Mouse (Mus musculus): ENCODE measurements around the gene Hmox2. TPM values are rescaled to one million over a fixed set of nuclear protein-coding genes. Genes with fewer than 3 reads are reported as not detected.

The Hmox2 gene
- total RNA-seq, 2 experiments from 2014 or later, result 74.1 to 74.5 TPM

GRCm38 (mm10) chr16:4778940-4779339, 52.8 kb downstream of the Hmox2 start:
- DNase-seq (ENCODE audit: low spot score in 2 of 2), result no peak

GRCm38 (mm10) chr16:4781524-4782196, 55.5 kb downstream of the Hmox2 start:
- DNase-seq (ENCODE audit: low spot score in 2 of 2), result peak; percentile 70 to 72

DNA sequence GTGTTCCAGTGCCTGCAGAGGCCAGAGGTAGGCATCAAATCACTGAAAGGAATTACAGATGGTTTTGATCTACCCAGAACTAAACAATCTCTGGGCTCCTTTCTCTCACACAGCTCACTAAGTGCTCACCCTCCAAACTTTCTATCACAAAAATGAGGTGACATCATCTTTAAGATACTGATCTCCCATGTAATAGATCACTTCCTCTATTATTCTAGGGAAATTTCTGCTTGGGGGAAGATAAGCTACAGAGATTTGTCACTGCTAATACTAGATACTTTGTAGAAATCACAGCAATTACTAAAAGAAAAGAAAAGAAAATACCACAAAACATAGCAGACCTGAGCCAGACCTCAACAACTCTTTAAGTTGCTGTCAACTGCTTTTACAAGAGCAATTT, 56.4 kb downstream of the Hmox2 start:
- no peak for DNase-seq (ENCODE audit: low spot score in 2 of 2)

DNA sequence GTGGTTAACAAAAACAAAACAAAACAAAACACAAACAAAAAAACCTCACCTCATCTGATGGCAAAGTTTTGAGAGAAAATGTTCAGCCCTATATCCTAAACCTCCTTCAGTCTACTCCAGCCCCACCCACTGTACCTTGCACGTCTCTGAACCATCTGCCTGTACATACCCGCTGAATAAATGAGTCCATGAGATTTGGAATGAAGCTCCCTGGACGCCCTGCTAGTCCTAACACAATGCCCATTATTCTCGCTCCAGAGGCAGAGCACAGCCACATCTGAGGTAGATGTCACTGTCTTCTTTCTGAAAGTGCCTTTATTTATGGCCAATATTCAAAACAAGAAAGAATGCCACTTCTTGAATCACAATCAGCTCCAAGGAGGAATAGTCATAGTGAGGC, 59.5 kb downstream of the Hmox2 start:
- no peak for DNase-seq (ENCODE audit: low spot score in 2 of 2)

GRCm38 (mm10) chr16:4788176-4788575, 62.0 kb downstream of the Hmox2 start:
- DNase-seq (ENCODE audit: low spot score in 2 of 2), result no peak

DNA sequence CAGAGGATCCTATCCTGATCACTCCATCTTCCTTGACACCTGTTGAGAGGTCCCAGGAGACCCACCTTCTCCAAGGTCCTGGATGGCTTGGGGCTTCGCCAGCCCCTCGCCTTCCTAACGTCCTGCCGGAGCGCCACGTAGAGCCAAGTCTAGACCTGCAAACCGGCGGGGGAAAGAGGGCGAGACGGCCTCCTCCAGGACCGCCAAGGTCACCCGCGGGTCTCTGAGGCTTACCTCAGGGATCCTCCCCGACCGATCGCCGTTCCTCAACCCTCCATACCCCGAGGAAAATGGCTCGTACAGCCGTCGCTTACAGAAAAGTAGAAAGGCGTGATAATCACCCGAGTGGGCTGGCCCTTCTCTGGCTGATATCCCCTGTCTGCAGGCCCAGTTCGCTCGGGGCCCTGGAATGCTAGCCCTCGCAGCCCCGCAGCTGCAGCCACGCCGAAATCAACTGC, 63.2 kb downstream of the Hmox2 start:
- DNase-seq (ENCODE audit: low spot score in 2 of 2), result no peak

DNA sequence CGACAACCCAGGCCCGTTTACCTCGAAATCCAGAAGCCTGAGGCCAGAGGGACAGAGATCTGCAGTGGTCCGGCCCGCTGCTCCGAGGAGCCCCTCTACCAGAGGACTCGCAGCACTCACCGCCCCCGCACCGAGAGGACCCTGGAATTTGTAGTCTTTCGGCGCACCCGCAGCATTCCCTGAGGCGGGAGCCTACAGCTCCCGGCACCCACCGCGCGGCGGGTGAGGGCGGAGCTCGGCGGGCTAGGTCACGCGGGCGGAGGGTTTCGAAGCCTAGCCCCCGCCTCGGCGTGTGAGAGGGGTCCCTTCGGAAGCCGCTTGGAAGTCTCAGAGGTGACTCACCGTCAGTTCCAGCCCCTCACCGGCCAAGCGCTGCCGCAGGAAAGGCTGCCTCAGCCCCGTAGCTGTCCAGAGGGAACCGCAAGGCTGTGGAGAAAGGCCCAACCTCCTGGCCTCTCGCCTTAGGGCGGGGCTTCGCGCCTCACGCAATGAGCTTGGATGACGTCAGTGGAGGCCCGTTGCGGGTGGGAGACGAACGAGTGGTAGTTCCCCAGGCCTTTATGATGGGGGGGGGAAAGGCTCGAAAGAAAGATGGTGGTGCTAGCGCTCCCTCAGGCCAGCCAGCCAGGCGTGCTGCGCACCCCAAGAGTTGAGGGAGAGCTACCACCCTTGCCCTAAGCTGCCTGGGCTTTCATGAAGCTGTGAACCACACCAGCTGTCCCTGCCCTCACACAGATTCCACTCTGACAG, 63.8 kb downstream of the Hmox2 start, which contains the start of gene Cdip1:
Gene Cdip1, minus strand, starts transcription at position 483 of the 750 bp plus-strand sequence.
- peak; percentile 95 to 97 for DNase-seq (ENCODE audit: low spot score in 2 of 2)

- no peak for DNase-seq (ENCODE audit: low spot score in 2 of 2)
Observed at GRCm38 (mm10) chr16:4791332-4791731, 65.2 kb downstream of the Hmox2 start.

DNA sequence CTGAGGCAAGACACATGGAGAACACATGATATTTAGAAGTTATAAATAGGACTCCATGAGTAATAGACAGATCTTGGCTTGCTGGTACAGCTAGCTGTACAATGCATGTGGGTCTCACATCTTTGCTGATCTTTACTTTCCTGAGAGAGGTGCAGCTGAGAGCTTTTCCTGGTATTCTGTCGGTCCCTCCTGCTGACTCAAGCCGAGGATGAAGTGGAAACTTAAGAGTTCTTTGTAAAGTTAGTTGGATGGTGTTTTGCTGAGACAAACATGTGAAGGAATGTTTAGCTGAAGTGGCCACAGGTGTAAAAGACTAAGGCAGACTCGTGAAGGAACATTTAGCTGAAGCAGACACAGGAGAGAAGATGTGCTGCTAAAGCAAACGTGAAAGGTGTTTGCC, 70.5 kb downstream of the Hmox2 start:
- no peak for DNase-seq (ENCODE audit: low spot score in 2 of 2)

Other genes with a start within 250 kb of the Hmox2 start
- gene Srl, start 184.5 kb upstream of the Hmox2 start, total RNA-seq (2021), result 10 to 100 TPM; 25.4 to 25.7 TPM
- 1 to 10 TPM; 4.2 to 4.3 TPM for gene Tfap4, start 166.5 kb upstream of the Hmox2 start, total RNA-seq (2021)
- 10 to 100 TPM; 23.8 to 26.5 TPM for gene Glis2, start 131.6 kb upstream of the Hmox2 start, total RNA-seq (2021)
- gene Pam16, start 101.4 kb upstream of the Hmox2 start, total RNA-seq (2021), result 10 to 100 TPM; 71.0 to 77.1 TPM
- 1 to 10 TPM; 5.1 to 5.7 TPM for gene Vasn, start 86.4 kb upstream of the Hmox2 start, total RNA-seq (2021)
- gene Dnaja3, start 86.4 kb upstream of the Hmox2 start, total RNA-seq (2021), result 10 to 100 TPM; 52.7 to 55.1 TPM
- gene Coro7, start 46.6 kb upstream of the Hmox2 start, total RNA-seq (2021), result 100 to 1,000 TPM in 1 of 2 experiments, 10 to 100 TPM in 1; 93.5 to 116 TPM
- gene Nmral1, start 7.0 kb upstream of the Hmox2 start, total RNA-seq (2021), result 10 to 100 TPM; 12.8 to 15.0 TPM
- 100 to 1,000 TPM; 137 to 139 TPM for gene Cdip1, start 63.9 kb downstream of the Hmox2 start, total RNA-seq (2021)
- gene 4930562C15Rik, start 109.1 kb downstream of the Hmox2 start, total RNA-seq (2021), result not detected
- gene Ubald1, start 154.0 kb downstream of the Hmox2 start, total RNA-seq (2021), result 10 to 100 TPM; 68.9 to 74.7 TPM
- gene Mgrn1, start 159.9 kb downstream of the Hmox2 start, total RNA-seq (2021), result 100 to 1,000 TPM; 164 to 168 TPM
- gene Nudt16l1, start 212.4 kb downstream of the Hmox2 start, total RNA-seq (2021), result 10 to 100 TPM; 67.0 to 76.3 TPM
- gene Anks3, start 237.8 kb downstream of the Hmox2 start, total RNA-seq (2021), result 10 to 100 TPM; 55.4 to 61.0 TPM